Mouse (Mus musculus) liver, embryonic 16.5 days (tissue): Measurements from ENCODE around the gene Ell. TPM values are rescaled to one million over a fixed set of nuclear protein-coding genes. Genes with fewer than 3 reads are reported as not detected.

Experiments
- ATAC-seq: fragments of 200-750 bp; cut with Nextera tagmentation; 2 replicates; pipeline ENCODE4 v1.8.0; 2017; ENCODE audit warnings: low read depth, mild to moderate bottlenecking, moderate number of reproducible peaks, moderate library complexity
- H3K27ac ChIP-seq: fragments of 300-500 bp; sonication (generic); 2 replicates; pipeline ENCODE4 v1.5.1; 2014; ENCODE audit warnings: mild to moderate bottlenecking, low read length
- H3K27me3 ChIP-seq: fragments of 300-500 bp; sonication (generic); 2 replicates; pipeline ENCODE4 v1.6.1; 2014; ENCODE audit warnings: low read depth, low read length, mixed read lengths; ENCODE audit not compliant: control insufficient read depth, insufficient read depth
- H3K36me3 ChIP-seq: fragments of 300-500 bp; sonication (generic); 2 replicates; pipeline ENCODE4 v1.6.1; 2014; ENCODE audit warnings: mild to moderate bottlenecking; ENCODE audit not compliant: control insufficient read depth, insufficient read depth
- H3K4me1 ChIP-seq: fragments of 300-500 bp; sonication (generic); 2 replicates; pipeline ENCODE4 v1.6.1; 2014; ENCODE audit warnings: low read depth, low read length, mixed read lengths; ENCODE audit not compliant: control insufficient read depth
- H3K4me2 ChIP-seq: fragments of 300-500 bp; sonication (generic); 2 replicates; pipeline ENCODE4 v1.6.1; 2014; ENCODE audit warnings: low read depth, low read length, mixed read lengths
- H3K4me3 ChIP-seq: fragments of 300-500 bp; sonication (generic); 2 replicates; pipeline ENCODE4 v1.5.1; 2014; ENCODE audit warnings: low read depth, mild to moderate bottlenecking, low read length
- H3K9ac ChIP-seq: fragments of 300-500 bp; sonication (generic); 2 replicates; pipeline ENCODE4 v1.6.1; 2014; ENCODE audit warnings: low read depth, low read length
- H3K9me3 ChIP-seq: fragments of 300-500 bp; sonication (generic); replicated peaks from 2 replicates; pipeline ENCODE4 v1.6.1; 2016; ENCODE audit warnings: low read length; ENCODE audit not compliant: control insufficient read depth
- WGBS: fragments of 180-500 bp; shearing (Covaris S2); extraction: QIAGEN DNeasy Blood & Tissue Kit; methylation state at CpG from one replicate; pipeline ENCODE4 v1.1.7; 2014; ENCODE audit not compliant: insufficient replicate concordance; 5-methylcytosine and 5-hydroxymethylcytosine counted together
- polyA plus RNA-seq: library from polyadenylated mRNA; unstranded; fragments of >200 nt; fragmentation: Nextera tagmentation; extraction: Ambion mirVana; gene quantifications from 2 replicates; pipeline ENCODE4 v1.2.1, GENCODE M21; 2015

Gene Ell
- polyA plus RNA-seq, 1 experiment from 2014 or later, result 16.8 TPM

DNA sequence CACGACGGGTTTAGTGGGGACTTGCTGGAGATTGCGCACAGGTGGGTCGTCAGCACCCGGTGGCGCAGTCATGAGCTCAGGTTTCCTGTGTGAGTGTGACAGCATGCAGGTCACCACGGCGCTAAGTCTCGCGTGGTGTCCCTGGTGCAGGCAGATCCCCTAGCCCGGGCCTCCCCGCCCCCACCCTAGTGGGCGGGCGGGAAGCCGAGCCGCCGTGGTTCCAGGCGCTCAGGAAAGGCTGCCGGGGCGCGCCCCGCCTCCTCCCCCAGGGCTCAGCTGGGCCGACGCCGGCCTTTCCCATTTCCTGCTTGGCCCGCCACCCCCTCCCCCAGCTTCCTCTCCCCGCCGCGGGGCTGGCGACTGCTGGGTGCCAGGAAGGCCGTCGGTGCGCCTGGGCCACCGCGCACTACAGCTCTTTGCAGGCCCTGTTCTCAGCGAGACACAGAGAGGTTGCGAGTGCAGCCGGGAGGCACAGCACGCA, 70.2 kb downstream of the Ell start:
- H3K27me3 ChIP-seq, result peaks cover 12% of the 10 kb centered on the region
- no peaks in the 10 kb centered on the region for H3K9me3 ChIP-seq
- H3K36me3 ChIP-seq, result no peaks in the 10 kb centered on the region
- 1% methylated on average over 39 of the region's 39 CpGs for WGBS
- H3K4me3 ChIP-seq, result peak overlapping the region; percentile 67
- peak; percentile 48 for ATAC-seq
- peak overlapping the region; percentile 55 for H3K9ac ChIP-seq
- H3K4me1 ChIP-seq, result peaks cover 60% of the 10 kb centered on the region
- H3K27ac ChIP-seq, result peak overlapping the region; percentile 89
- H3K4me2 ChIP-seq, result peak overlapping the region; percentile 93

- Histone ChIP-seq H3K36me3 (no peaks in the 10 kb centered on the region), H3K4me1 (peaks cover 61% of the 10 kb centered on the region), H3K9me3 (no peaks in the 10 kb centered on the region), H3K9ac (peak overlapping the region; percentile 55), H3K27ac (peak overlapping the region; percentile 89), H3K4me2 (peak overlapping the region; percentile 93), H3K4me3 (peak overlapping the region; percentile 67), H3K27me3 (peaks cover 12% of the 10 kb centered on the region)
- WGBS, result under 1% methylated on average over 43 of the region's 45 CpGs
- peak; percentile 66 for ATAC-seq
Measured at GRCm38 (mm10) chr8:70609849-70610795, 70.9 kb downstream of the Ell start.

GRCm38 (mm10) chr8:70610796-70611771, 71.8 kb downstream of the Ell start:
- under 1% methylated on average over 54 of the region's 54 CpGs for WGBS
- peak overlapping the region; percentile 89 for H3K27ac ChIP-seq
- ATAC-seq, result peak; percentile 41
- H3K4me2 ChIP-seq, result peak overlapping the region; percentile 93
- peak overlapping the region; percentile 67 for H3K4me3 ChIP-seq
- no peaks in the 10 kb centered on the region for H3K36me3 ChIP-seq
- no peaks in the 10 kb centered on the region for H3K9me3 ChIP-seq
- peaks cover 12% of the 10 kb centered on the region for H3K27me3 ChIP-seq
- peaks cover 64% of the 10 kb centered on the region for H3K4me1 ChIP-seq
- H3K9ac ChIP-seq, result peak overlapping the region; percentile 74

GRCm38 (mm10) chr8:70611849-70612248, 72.6 kb downstream of the Ell start:
- H3K27me3 ChIP-seq, result peaks cover 12% of the 10 kb centered on the region
- peak; percentile 24; the same call in 1 of the 2 replicates for ATAC-seq
- H3K36me3 ChIP-seq, result no peaks in the 10 kb centered on the region
- H3K4me2 ChIP-seq, result peak overlapping the region; percentile 93
- 0% methylated on average over 6 of the region's 6 CpGs for WGBS
- no peaks in the 10 kb centered on the region for H3K9me3 ChIP-seq
- H3K9ac ChIP-seq, result peak overlapping the region; percentile 74
- peak overlapping the region; percentile 67 for H3K4me3 ChIP-seq
- peaks cover 58% of the 10 kb centered on the region for H3K4me1 ChIP-seq
- peak overlapping the region; percentile 78 for H3K27ac ChIP-seq

DNA sequence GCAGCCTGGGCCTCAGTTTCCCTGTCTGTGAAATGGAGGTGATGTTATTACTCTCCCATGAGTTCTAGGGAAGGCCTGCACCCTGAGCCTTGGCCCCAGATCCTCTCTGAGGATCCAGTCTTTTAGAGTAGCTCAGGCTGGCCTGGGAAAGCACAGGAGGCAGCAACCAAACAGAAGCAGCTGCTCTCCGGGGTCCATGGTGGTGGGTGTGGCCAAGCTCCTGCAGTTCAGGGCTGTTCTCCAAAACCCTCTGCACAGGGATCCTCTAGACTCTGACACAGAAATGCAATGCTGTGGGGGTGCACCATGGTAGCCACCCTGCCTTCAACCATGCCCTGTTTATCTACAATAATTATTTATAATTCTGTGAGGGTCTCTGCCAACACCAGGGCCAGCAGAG, 74.5 kb downstream of the Ell start:
- Histone ChIP-seq H3K9me3 (no peaks in the 10 kb centered on the region), H3K9ac (no peak overlapping the region), H3K36me3 (no peaks in the 10 kb centered on the region), H3K4me2 (no peak overlapping the region), H3K4me1 (peaks cover 54% of the 10 kb centered on the region), H3K27me3 (peaks cover 9% of the 10 kb centered on the region), H3K4me3 (no peak overlapping the region), H3K27ac (no peak overlapping the region)
- ATAC-seq, result no peak
- 28% methylated on average over 1 of the region's 1 CpGs for WGBS

DNA sequence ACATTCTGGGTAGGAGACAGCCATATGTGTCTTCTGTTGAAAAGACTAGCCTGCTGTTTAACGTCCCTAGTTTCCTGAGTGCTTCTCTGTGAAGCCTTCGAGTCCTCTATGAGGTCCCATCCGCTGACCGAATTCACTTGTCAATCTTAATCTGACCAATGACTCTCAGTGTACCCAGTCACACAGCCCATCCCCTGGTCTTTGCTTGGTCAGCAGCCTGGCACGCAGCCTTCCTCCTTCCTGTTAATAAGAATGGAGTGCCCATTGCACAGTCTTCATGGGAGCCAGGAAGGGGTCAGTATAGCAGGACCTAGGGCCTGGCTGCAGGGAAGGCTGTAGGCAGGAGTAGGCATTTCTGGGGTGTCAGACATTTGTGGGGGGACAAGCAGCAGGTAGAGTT, 75.2 kb downstream of the Ell start:
- no peak for ATAC-seq
- H3K27me3 ChIP-seq, result peaks cover 3% of the 10 kb centered on the region
- H3K9me3 ChIP-seq, result no peaks in the 10 kb centered on the region
- H3K4me3 ChIP-seq, result no peak overlapping the region
- H3K36me3 ChIP-seq, result no peaks in the 10 kb centered on the region
- no peak overlapping the region for H3K9ac ChIP-seq
- 63% methylated on average over 5 of the region's 5 CpGs for WGBS
- H3K4me2 ChIP-seq, result no peak overlapping the region
- peaks cover 54% of the 10 kb centered on the region for H3K4me1 ChIP-seq
- H3K27ac ChIP-seq, result no peak overlapping the region

DNA sequence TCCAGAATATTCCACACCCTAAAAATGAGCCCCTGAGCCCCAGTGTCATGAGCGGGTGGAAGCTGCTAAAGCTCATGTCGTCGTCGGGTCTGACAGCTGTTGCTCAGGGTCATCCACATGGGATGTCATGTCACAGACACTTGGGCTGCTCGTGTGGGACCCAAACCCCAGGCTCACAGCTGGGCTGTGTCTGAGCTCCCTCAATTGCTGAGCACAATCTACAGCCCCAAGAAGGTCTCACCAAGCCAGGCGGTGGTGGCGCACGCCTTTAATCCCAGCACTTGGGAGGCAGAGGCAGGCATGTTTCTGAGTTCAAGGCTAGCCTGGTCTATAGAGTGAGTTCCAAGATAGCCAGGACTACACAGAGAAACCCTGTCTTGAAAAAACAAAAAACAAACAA, 76.0 kb downstream of the Ell start:
- H3K27ac ChIP-seq, result no peak overlapping the region
- no peak for ATAC-seq
- no peak overlapping the region for H3K4me3 ChIP-seq
- peaks cover 49% of the 10 kb centered on the region for H3K4me1 ChIP-seq
- H3K36me3 ChIP-seq, result no peaks in the 10 kb centered on the region
- no peak overlapping the region for H3K4me2 ChIP-seq
- H3K27me3 ChIP-seq, result no peaks in the 10 kb centered on the region
- no peak overlapping the region for H3K9ac ChIP-seq
- 74% methylated on average over 8 of the region's 8 CpGs for WGBS
- H3K9me3 ChIP-seq, result no peaks in the 10 kb centered on the region

GRCm38 (mm10) chr8:70615894-70616293, 76.6 kb downstream of the Ell start, which contains the start of gene Lrrc25:
Gene Lrrc25, plus strand, starts transcription at chr8:70616155.
- peak within 1 kb of the TSS; percentile 33 for H3K27ac ChIP-seq
- 19% methylated on average over 3 of the region's 3 CpGs for WGBS
- no peaks in the 10 kb centered on the region for H3K36me3 ChIP-seq
- H3K4me2 ChIP-seq, result no peak within 1 kb of the TSS
- peak within 1 kb of the TSS; percentile 25; the same call in 1 of the 2 replicates for H3K4me3 ChIP-seq
- ATAC-seq, result no peak
- no peak within 1 kb of the TSS for H3K9ac ChIP-seq
- H3K27me3 ChIP-seq, result no peaks in the 10 kb centered on the region
- H3K9me3 ChIP-seq, result no peaks in the 10 kb centered on the region
- peaks cover 49% of the 10 kb centered on the region for H3K4me1 ChIP-seq
